Mouse (Mus musculus): ENCODE results near the gene Adamts17.

DNA sequence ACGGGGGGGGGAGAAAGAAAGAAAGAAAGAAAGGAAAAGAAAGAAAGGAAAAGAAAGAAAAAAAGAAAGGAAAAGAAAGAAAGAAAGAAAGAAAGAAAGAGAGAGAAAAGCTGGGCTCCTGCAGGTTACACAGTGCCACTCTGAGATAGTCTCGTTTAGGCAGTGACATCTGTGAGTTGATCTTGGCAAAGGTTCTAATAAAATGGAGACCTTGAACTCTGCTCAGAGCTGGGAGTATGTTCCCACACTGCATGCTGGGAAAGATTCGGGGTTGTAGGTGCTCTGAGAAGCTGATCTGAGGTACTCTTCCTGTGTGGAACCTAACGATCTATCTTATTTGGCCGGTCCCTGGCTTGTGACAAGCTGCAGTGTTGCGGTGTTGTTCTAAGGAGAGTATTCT, 7.0 kb downstream of the Adamts17 start:
- TF ChIP-seq EP300 (IDR thresholded peaks at IDR 0.05; ENCODE audit: insufficient read depth, low read depth, low read length) (no peak), POLR2A (IDR thresholded peaks at IDR 0.05; ENCODE audit: insufficient read depth, low read length) (no peak), CTCF (IDR thresholded peaks at IDR 0.05; ENCODE audit: low read depth, low read length) (no peak)

Data from ES-Bruce4 (cell line).